Mouse (Mus musculus): Measurements from ENCODE around the gene Rhox3g. TPM values are rescaled to one million over a fixed set of nuclear protein-coding genes. Genes with fewer than 3 reads are reported as not detected.
"Not testable (repeated sequence)": the region's sequence is repeated elsewhere in the genome, so short reads cannot be mapped to it uniquely, and the experiment has no call there.

Rhox3g gene
- total RNA-seq (2022): not detected

DNA sequence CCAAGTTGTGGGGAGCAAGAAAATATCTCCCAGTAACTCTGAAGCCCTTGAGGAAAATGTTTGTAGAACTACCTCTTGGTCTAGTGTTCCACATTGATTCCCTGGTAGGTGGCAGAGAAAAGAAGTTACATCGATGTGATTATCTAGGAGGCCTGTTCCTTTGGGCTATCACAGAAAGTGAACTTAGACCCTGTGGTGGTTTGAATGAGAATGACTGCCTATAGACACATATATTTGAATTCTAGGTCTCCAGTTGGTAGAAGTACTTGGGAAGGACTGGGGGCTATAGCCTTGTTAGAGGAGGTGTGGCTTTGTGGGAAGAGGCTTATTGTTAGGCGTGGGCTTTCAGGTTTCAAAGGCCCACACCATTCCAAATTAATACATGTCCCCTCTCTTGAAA lies at the start of gene Rhox3g:
Gene Rhox3g, minus strand, starts transcription at position 101 of the 400 bp plus-strand sequence.
- DNase-seq (ENCODE audit: low spot score in 2 of 2): not testable (repeated sequence)

DNA sequence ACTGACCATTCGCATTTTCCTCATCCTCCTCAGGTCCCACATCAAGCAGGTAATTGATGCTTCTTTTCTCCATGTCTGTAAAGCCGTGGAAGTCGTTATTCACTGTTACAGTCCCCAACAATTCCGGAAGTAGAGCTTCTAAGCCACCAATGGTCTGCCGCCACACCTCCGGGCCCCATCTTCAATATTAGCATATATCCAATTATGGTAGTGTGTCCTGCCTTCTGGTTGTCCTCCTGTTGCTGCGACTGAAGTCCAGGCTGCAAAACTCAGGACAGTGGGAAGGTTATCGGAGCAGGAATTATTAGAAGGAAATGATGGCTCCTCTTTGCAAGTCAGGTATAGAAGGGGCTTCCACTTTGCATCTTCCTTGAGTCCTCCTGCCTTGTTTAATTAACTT lies 44.8 kb upstream of the Rhox3g start, which contains the start of gene Rhox2h:
Gene Rhox2h, minus strand, starts transcription at position 101 of the 400 bp plus-strand sequence.
- DNase-seq (ENCODE audit: low spot score in 2 of 2): not testable (repeated sequence)

GRCm38 (mm10) chrX:37668664-37669063 lies 40.3 kb upstream of the Rhox3g start, which contains the start of gene Rhox3h:
Gene Rhox3h, minus strand, starts transcription at chrX:37668764.
- DNase-seq (ENCODE audit: low spot score in 2 of 2): not testable (repeated sequence)

DNA sequence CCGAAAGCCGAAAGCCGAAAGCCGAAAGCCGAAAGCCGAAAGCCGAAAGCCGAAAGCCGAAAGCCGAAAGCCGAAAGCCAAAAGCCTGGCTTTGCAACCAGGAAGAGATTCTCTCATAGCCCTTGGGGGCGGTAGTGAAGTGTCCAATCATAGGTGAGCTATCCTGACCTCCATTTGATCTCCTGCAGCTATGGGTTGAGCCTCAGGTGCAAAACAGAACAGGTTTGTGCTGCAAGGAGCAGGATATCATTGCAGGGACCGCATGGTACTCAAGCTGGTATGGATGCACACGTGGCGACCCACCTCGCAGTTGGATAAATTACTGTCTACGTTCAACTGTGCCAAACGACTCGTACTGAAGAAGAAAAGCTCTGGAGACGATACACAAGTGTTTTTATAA lies 22.8 kb upstream of the Rhox3g start, which contains the start of gene Rhox4g:
Gene Rhox4g, minus strand, starts transcription at position 101 of the 400 bp plus-strand sequence.
- DNase-seq (ENCODE audit: low spot score in 2 of 2): not testable (repeated sequence)

DNA sequence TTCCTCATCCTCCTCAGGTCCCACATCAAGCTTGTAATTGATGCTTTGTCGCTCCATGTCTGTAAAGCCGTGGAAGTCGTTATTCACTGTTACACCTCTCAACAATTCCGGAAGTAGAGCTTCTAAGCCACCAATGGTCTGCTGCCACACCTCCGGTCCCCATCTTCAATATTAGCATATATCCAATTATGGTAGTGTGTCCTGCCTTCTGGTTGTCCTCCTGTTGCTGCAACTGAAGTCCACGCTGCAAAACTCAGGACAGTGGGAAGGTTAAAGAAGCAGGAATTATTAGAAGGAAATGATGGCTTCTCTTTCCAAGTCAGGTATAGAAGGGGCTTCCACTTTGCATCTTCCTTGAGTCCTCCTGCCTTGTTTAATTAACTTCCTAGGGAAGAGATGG lies 15.0 kb upstream of the Rhox3g start, which contains the start of gene Rhox2g:
Gene Rhox2g, minus strand, starts transcription at position 101 of the 400 bp plus-strand sequence.
- not testable (repeated sequence) for DNase-seq (ENCODE audit: low spot score in 2 of 2)

- DNase-seq (ENCODE audit: low spot score in 2 of 2): not testable (repeated sequence)
These were observed 20.8 kb downstream of the Rhox3g start, which contains the start of gene Rhox4f for GRCm38 (mm10) chrX:37607604-37608003. Gene Rhox4f, minus strand, starts transcription at chrX:37607704.

GRCm38 (mm10) chrX:37580692-37581091 lies 47.7 kb downstream of the Rhox3g start, which contains the start of gene Rhox3f:
Gene Rhox3f, plus strand, starts transcription at chrX:37580992.
- DNase-seq (ENCODE audit: low spot score in 2 of 2): not testable (repeated sequence)

Other genes with a start within 250 kb of the Rhox3g start
- gene Rhox3a2, start 248.6 kb downstream of the Rhox3g start, total RNA-seq (2022): not detected
- gene Rhox4a2, start 237.8 kb downstream of the Rhox3g start, total RNA-seq (2022): not detected
- not detected for gene Rhox2b, start 216.5 kb downstream of the Rhox3g start, total RNA-seq (2022)
- not detected for gene Rhox4b, start 196.1 kb downstream of the Rhox3g start, total RNA-seq (2022)
- not detected for gene Rhox2c, start 174.9 kb downstream of the Rhox3g start, total RNA-seq (2022)
- gene Rhox3c, start 170.0 kb downstream of the Rhox3g start, total RNA-seq (2022): not detected
- gene Rhox4c, start 148.3 kb downstream of the Rhox3g start, total RNA-seq (2022): not detected
- gene Rhox2d, start 135.2 kb downstream of the Rhox3g start, total RNA-seq (2022): not detected
- gene Rhox4d, start 114.3 kb downstream of the Rhox3g start, total RNA-seq (2022): not detected
- not detected for gene Rhox2e, start 98.2 kb downstream of the Rhox3g start, total RNA-seq (2022)
- not detected for gene Rhox3e, start 86.6 kb downstream of the Rhox3g start, total RNA-seq (2022)
- not detected for gene Rhox4e, start 71.2 kb downstream of the Rhox3g start, total RNA-seq (2022)
- not detected for gene Rhox2f, start 57.2 kb downstream of the Rhox3g start, total RNA-seq (2022)
- gene Rhox3f, start 47.6 kb downstream of the Rhox3g start, total RNA-seq (2022): not detected
- gene Rhox4f, start 20.9 kb downstream of the Rhox3g start, total RNA-seq (2022): not detected
- not detected for gene Rhox2g, start 14.9 kb upstream of the Rhox3g start, total RNA-seq (2022)
- gene Rhox4g, start 22.7 kb upstream of the Rhox3g start, total RNA-seq (2022): not detected
- not detected for gene Rhox3h, start 40.2 kb upstream of the Rhox3g start, total RNA-seq (2022)
- gene Rhox2h, start 44.7 kb upstream of the Rhox3g start, total RNA-seq (2022): not detected
- not detected for gene Rhox5, start 176.2 kb upstream of the Rhox3g start, total RNA-seq (2022)
- gene Rhox6, start 198.3 kb upstream of the Rhox3g start, total RNA-seq (2022): not detected
- gene Rhox7a, start 203.1 kb upstream of the Rhox3g start, total RNA-seq (2022): not detected